Mouse (Mus musculus) testis, postnatal 10 days (tissue): ENCODE results near the gene Rpl7l1.
"Not testable (repeated sequence)": the region's sequence is repeated elsewhere in the genome, so short reads cannot be mapped to it uniquely, and the experiment has no call there.

Experiments used
- DNase-seq: peaks from one replicate; pipeline ENCODE4 v3.0.0; 2021; ENCODE audit warnings: low spot score

Gene Rpl7l1

DNA sequence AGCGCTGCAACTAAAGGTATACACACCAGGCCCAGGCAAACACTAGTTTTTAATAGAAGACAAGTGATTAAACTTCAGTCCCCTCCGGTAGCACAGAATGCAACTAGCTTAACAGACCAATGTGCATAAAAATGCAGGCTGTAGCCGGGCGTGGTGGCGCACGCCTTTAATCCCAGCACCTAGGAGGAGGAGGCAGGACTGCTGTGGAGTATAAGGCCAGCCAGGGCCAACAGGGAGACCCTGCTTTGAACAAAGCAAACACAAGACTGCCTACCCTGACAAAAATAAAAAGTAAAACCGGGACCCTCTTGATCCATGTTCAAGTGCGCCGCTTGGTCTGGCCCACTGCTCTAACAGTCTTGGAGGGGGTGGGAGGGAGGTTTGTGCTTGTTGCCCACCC, 7.4 kb downstream of the Rpl7l1 start:
- DNase-seq: no peak

DNA sequence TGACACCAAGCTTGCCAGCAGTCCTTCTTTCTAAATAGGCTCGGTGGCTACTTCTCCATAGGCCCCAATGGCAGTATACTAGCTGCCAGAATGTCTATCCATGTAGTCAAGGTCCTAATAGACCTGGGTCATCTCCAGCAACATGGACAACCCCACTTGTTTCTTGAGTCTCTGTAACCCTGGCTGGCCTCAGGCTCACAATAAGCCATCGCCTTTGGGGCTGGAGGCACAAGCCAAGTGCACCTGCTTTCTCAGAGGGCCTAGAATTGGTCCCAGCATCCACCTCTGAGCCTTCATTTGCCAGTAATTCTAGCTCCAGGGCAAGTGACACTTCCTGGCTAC, 8.4 kb downstream of the Rpl7l1 start:
- DNase-seq: no peak

DNA sequence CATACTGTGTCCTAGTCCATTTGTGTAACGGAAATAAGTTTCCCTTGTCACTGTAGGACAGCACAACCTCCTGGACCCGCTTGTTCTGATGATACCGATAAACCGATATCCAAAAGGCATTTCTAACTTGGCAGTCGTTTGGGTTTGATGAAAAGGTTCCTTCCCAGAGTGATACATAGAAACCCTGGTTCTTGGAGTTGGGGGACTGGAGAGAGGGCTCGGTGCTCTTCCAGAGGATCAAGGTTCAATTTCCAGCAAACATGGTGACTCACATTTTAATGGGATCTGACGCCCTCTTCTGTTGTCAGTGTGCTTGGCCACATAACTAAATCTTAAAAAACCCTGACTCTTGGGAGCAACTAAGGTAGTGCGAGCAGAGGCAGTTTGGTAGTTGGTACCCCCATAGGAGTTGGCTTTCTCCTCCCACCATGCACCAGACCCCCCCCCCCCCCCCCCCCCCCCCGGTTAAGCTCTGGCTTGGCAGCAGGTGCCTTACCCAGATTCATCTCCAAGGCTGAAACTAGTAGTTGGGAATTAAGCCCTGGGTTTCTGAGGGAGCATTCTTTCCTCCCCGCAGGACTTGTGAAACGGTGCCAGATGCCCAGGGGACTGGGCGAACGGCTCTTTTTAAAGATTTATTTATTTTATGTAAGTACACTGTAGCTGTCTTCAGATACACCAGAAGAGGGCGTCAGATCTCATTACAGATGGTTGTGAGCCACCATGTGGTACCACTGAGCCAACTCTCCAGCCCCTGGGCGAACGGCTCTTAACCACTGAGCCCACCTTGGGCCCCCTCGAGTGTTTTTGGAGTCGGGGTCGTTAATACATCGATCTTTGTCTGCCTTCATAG, 9.0 kb downstream of the Rpl7l1 start:
- no peak for DNase-seq

- DNase-seq: peak; percentile 83
Observed at GRCm38 (mm10) chr17:46772404-46773277, 9.8 kb downstream of the Rpl7l1 start, which contains the start of gene 2310039H08Rik. TSS of gene 2310039H08Rik (plus strand) at chr17:46772635.

DNA sequence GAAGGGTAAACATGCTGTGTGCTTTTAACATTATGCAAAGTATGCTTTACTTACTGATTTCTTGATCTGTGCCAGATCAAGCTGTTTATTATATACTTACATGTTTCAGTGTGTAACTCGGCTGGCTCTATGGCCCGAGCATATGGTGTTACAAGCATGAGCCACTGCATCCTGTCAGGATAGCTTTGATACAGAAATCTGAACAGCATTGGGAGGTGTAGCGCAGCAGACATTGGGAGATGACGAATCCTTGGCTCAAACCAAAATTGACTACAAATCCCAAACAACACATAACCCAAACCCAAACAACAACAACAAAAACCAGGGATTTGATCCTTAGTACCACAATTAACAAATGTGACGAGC, 10.5 kb downstream of the Rpl7l1 start:
- no peak for DNase-seq

- DNase-seq: no peak
Observed at GRCm38 (mm10) chr17:46771616-46772015, 10.9 kb downstream of the Rpl7l1 start.

- DNase-seq: no peak
Observed at GRCm38 (mm10) chr17:46771025-46771424, 11.4 kb downstream of the Rpl7l1 start.

DNA sequence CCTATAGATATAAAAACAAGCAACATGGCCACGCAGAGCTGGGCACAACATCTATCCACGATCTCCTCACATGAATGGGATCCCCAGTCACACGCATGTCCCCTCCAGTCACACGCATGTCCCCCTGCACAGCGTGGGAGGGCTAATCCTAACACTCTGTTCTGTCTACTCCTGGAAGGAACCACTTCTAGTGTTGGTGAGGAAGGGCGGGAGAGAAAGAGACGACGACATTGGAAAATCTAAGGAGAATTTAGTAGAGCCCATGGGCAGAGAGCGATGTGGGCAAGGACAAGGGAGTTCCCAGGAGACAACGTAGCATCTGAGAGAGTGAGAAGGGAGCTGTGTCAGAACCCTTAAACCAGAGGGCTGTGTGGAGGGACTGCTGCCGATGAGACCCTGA, 11.9 kb downstream of the Rpl7l1 start:
- DNase-seq: no peak

DNA sequence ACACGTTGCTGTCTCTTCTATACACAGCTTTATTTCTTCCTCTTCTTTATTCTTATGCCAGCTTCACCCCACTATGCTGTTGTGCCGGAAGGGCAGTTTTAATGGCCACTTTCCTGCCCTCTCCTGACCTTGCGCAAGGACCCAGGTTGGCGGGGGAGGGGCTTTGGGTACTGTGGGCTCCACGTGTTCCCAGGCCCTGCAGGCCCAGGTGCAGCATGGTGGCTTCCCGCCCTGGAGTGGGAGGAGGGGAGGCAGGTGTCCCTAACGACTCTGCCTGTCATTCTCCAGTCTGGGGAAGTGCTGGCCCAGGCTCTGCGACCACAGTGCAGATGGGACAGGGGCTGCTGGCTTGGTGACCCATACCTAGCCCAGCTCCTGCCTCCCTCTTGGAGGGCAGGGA, 14.6 kb downstream of the Rpl7l1 start:
- peak; percentile 58 for DNase-seq

GRCm38 (mm10) chr17:46764916-46765315, 17.6 kb downstream of the Rpl7l1 start:
- DNase-seq: not testable (repeated sequence)

GRCm38 (mm10) chr17:46763544-46763943, 18.9 kb downstream of the Rpl7l1 start, which contains the start of gene Ptcra:
TSS of gene Ptcra (minus strand) at chr17:46763712.
- DNase-seq: no peak

GRCm38 (mm10) chr17:46758753-46759152, 23.7 kb downstream of the Rpl7l1 start:
- no peak for DNase-seq

- peak; percentile 98 for DNase-seq
Observed at GRCm38 (mm10) chr17:46751794-46752556, 30.5 kb downstream of the Rpl7l1 start, which contains the start of gene Cnpy3. TSS of gene Cnpy3 (minus strand) at chr17:46752214.

- DNase-seq: no peak
Observed at GRCm38 (mm10) chr17:46751056-46751793, 31.2 kb downstream of the Rpl7l1 start.

GRCm38 (mm10) chr17:46750580-46750979, 31.9 kb downstream of the Rpl7l1 start:
- no peak for DNase-seq

DNA sequence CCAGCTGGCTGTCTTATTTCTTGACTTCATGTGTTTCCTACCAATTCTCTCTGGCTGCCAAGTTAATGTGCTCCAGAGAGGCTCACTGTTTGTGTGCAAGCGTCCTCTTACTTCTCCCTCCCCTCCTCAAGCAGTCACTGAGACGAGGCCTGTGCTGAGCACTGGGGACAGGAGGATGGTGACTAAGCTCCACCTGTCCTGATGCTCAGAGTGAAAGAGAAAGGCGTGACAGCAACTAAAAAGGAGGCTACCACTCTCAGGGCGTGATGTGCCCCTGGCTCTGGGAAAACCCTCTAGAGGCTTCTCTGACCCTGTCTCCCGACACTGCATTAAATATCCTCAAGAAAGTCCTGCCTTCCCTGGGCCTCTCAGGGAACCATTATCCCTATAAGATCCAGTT, 33.2 kb downstream of the Rpl7l1 start:
- no peak for DNase-seq

DNA sequence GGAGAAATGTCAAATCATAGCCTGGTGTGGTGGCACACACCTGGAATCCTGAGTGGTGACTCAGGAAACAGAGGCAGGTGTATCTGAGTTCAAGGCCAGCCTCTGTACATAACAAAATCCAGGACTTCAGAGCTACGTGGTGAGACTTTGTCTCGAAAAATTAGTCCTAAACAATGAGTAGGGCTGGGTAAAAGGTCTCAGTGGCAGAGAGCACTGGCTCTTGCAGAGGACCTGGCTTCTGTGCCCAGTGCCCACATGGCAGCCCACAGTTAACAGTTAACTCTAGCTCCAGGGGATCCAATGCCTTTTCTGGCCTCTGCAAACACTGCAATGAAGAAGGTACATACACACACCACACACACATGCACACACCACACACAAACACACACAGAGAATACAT, 34.7 kb downstream of the Rpl7l1 start:
- DNase-seq: no peak

- DNase-seq: no peak
Observed at GRCm38 (mm10) chr17:46747234-46747633, 35.2 kb downstream of the Rpl7l1 start.

DNA sequence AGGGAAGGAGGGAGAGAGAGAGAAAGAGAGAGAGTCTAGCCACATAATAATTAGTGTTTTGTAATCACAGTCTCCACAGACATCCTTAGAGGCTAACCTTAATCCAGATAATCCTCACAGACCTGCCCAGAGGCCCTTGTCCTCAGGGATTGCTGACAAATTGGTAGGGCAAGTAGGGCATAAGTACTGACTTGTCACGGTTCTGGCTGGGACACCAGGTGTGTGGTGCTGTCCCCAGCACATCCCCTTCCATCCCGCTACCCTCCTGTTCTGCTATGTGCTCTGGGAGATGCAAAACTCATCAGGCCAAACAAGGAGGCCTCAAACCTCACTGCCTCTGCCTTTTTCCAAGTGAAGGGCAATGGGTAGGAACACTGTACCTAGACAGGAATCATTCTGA, 37.0 kb downstream of the Rpl7l1 start:
- no peak for DNase-seq

GRCm38 (mm10) chr17:46742986-46743385, 39.5 kb downstream of the Rpl7l1 start:
- DNase-seq: no peak

DNA sequence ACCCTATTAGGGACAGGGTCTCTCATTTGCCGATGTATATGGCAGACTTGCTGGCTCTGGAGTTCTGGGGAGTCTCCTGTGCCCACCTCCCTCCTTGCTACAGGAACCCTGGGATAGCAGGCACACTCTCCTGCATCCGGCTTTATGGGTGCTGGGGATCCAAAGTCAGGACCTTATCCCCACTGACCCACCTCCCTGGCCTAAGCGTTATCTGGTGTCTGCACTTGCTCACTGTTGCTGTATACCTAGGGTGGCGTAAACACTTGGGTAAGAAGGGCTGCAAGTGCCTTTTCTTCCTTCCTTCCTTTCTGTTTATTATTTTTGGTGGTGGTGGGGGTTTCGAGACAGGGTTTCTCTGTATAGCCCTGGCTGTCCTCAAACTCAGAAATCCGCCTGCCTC, 41.2 kb downstream of the Rpl7l1 start:
- DNase-seq: no peak

DNA sequence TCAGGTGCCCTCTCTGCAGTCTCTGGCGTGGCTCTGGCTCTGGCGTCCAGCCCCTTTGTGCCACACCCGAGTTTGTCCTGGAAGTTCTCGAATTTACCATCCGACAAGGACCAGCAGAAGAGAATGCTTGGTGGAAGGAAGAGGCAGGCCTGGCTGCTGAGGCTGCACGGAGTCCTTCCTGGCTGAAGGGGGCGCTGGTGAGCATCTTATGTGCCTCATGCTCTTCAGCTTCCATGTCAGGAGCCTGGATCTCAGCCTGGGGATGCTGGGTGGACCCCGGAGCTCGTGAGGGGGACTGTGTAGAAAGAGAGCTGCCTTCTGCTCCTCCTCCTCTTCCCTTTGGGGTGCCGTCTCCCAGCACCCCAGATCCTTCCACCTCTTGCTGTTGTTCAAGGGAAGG, 46.3 kb downstream of the Rpl7l1 start:
- DNase-seq: peak; percentile 81
